Mouse (Mus musculus) kidney, embryonic 14.5 days (tissue): Measurements from ENCODE around the gene Lrrc45. TPM values are rescaled to one million over a fixed set of nuclear protein-coding genes. Genes with fewer than 3 reads are reported as not detected.

Experiments
- ATAC-seq: fragments of 200-750 bp; cut with Nextera tagmentation; 2 replicates; pipeline ENCODE4 v1.8.0; 2017; ENCODE audit warnings: moderate number of reproducible peaks, mild to moderate bottlenecking, moderate TSS enrichment, moderate library complexity; ENCODE audit not compliant: low FRiP score, low TSS enrichment
- H3K27ac ChIP-seq: fragments of 300-500 bp; sonication (generic); 2 replicates; pipeline ENCODE4 v1.5.1; 2014; ENCODE audit warnings: low read depth, mild to moderate bottlenecking, low read length, moderate library complexity, mixed read lengths
- H3K27me3 ChIP-seq: fragments of 300-500 bp; sonication (generic); 2 replicates; pipeline ENCODE4 v1.6.1; 2014; ENCODE audit warnings: mild to moderate bottlenecking, low read length; ENCODE audit not compliant: control insufficient read depth, insufficient read depth
- H3K36me3 ChIP-seq: fragments of 300-500 bp; sonication (generic); 2 replicates; pipeline ENCODE4 v1.6.1; 2014; ENCODE audit warnings: low read length, mixed read lengths; ENCODE audit not compliant: control insufficient read depth, insufficient read depth
- H3K4me1 ChIP-seq: fragments of 300-500 bp; sonication (generic); 2 replicates; pipeline ENCODE4 v1.6.1; 2014; ENCODE audit warnings: low read length, mixed read lengths; ENCODE audit not compliant: control insufficient read depth, insufficient read depth
- H3K4me2 ChIP-seq: fragments of 300-500 bp; sonication (generic); replicated peaks from 2 replicates; pipeline ENCODE4 v1.6.1; 2014; ENCODE audit warnings: low read depth, mild to moderate bottlenecking, low read length
- H3K4me3 ChIP-seq: fragments of 300-500 bp; sonication (generic); 2 replicates; pipeline ENCODE4 v1.5.1; 2014; ENCODE audit warnings: mild to moderate bottlenecking, low read length
- H3K9ac ChIP-seq: fragments of 300-500 bp; sonication (generic); 2 replicates; pipeline ENCODE4 v1.6.1; 2014; ENCODE audit warnings: low read depth, mild to moderate bottlenecking, low read length, moderate library complexity
- H3K9me3 ChIP-seq: fragments of 300-500 bp; sonication (generic); 2 replicates; pipeline ENCODE4 v1.6.1; 2016; ENCODE audit warnings: low read length; ENCODE audit not compliant: control insufficient read depth
- WGBS: fragments of 180-500 bp; shearing (Covaris S2); extraction: QIAGEN DNeasy Blood & Tissue Kit; methylation state at CpG from one replicate; pipeline ENCODE4 v1.1.7; 2014; 5-methylcytosine and 5-hydroxymethylcytosine counted together
- polyA plus RNA-seq: library from polyadenylated mRNA; unstranded; fragments of >200 nt; fragmentation: Nextera tagmentation; extraction: Ambion mirVana; gene quantifications from 2 replicates; pipeline ENCODE4 v1.2.1, GENCODE M21; 2014

Gene Lrrc45
- polyA plus RNA-seq, 1 experiment from 2014 or later = 43.1 TPM

DNA sequence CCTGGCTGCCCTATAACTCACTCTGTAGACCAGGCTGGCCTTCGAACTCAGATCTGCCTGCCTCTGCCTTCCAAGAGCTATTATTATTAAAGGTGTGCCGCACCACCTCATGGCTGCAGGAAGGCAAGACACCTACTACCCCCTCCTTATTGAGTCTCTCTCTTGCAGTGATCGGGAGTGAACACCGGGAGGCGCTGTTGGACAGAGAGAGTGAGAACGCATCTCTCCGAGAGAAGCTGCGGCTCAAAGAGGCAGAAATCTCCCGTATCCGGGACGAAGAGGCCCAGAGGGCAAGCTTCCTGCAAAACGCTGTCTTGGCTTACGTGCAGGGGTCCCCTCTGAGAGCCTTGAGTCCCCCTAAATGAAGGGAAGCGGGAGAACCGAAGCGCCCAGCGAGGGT is 6.7 kb downstream of the Lrrc45 start:
- 10% methylated on average over 17 of the region's 17 CpGs for WGBS
- ATAC-seq = peak; percentile 2; the same call in 1 of the 2 replicates
- H3K4me1 ChIP-seq = peaks cover 10% of the 10 kb centered on the region
- peak overlapping the region; percentile 98 for H3K4me2 ChIP-seq
- H3K27me3 ChIP-seq = no peaks in the 10 kb centered on the region
- H3K9me3 ChIP-seq = no peaks in the 10 kb centered on the region
- H3K4me3 ChIP-seq = peak overlapping the region; percentile 48; the same call in 1 of the 2 replicates
- H3K9ac ChIP-seq = peak overlapping the region; percentile 70; the same call in 1 of the 2 replicates
- no peak overlapping the region for H3K27ac ChIP-seq
- peaks cover 32% of the 10 kb centered on the region for H3K36me3 ChIP-seq

DNA sequence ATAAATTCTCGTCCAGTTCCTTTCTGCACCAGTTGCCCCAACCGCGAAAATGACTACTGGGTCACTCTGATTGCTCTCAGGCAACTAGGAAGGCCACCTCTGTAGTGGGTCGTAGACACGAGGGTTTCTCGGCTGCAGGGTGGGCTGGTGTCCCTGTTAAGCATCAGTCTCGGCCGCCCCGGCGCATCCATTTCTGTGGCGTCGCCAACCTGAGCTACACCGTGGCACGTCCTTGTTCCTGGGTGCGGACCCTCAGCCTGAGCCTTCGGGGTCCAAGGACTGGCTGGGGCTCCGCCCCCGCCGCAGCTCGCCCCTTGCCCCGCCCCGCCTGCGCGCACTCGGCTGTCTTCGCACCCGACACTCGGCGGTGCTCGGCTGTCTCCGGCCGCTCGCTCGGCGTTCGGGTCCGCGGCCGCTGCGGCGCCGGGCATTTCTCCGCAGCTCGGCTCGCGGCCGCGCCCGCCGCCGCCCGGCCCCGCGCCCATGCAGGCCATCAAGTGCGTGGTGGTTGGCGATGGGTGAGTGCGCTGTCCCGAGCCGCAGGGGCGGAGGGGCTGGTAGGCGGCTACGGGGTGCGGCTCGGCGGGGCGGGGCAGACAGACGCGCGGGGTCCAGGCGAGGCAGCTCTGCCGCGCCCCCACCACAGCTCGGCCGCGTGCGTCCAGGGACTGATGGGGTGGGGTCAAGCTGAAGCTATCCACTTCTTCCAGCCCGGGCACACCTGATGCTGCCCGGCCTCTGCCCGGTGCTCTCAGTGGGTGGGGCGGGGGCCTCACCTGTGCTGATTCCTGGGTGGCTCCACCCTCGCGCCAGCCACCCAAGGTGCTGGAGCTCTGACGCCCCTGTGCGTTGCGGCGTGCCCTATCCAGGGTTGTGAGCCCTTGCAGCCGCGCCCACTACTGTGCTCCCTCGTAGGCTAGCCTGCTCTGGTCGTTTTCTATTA is 7.7 kb downstream of the Lrrc45 start, which contains the start of gene Rac3:
Rac3 (plus strand) TSS at position 347 of the 943 bp plus-strand sequence.
- Histone ChIP-seq H3K27me3 (no peaks in the 10 kb centered on the region), H3K4me1 (peaks cover 13% of the 10 kb centered on the region), H3K9me3 (no peaks in the 10 kb centered on the region), H3K27ac (no peak within 1 kb of the TSS), H3K36me3 (peaks cover 27% of the 10 kb centered on the region), H3K4me2 (peak within 1 kb of the TSS; percentile 98), H3K4me3 (peak within 1 kb of the TSS; percentile 48), H3K9ac (peak within 1 kb of the TSS; percentile 70)
- WGBS = under 1% methylated on average over 82 of the region's 90 CpGs
- peak; percentile 81 for ATAC-seq

DNA sequence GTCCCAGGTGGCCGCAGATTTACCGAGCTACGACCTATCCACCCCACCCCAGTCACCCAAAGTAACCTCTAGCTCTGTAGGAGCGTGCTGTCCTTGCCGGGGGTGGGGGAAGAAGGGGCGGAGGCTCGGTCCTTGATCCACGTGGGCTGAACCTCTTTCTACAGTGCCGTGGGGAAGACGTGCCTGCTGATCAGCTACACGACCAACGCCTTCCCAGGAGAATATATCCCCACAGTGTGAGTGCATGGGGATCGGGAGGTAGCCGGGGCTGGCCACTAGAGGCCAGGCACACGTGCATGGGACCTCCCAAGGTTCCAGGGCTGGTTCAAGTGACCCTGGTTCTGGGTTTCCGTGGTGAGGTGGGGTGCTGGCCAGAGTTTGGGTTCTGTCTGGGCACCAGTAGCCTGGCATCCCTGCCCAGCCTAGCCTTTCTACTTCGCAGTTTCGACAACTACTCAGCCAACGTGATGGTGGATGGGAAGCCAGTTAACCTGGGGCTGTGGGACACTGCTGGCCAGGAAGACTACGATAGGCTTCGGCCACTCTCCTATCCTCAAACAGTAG is 8.4 kb downstream of the Lrrc45 start:
- H3K4me3 ChIP-seq = peak overlapping the region; percentile 48
- H3K36me3 ChIP-seq = peaks cover 21% of the 10 kb centered on the region
- peak overlapping the region; percentile 70 for H3K9ac ChIP-seq
- 21% methylated on average over 21 of the region's 21 CpGs for WGBS
- peak overlapping the region; percentile 98 for H3K4me2 ChIP-seq
- no peaks in the 10 kb centered on the region for H3K27me3 ChIP-seq
- peaks cover 16% of the 10 kb centered on the region for H3K4me1 ChIP-seq
- H3K27ac ChIP-seq = no peak overlapping the region
- H3K9me3 ChIP-seq = no peaks in the 10 kb centered on the region
- ATAC-seq = no peak; the same call in 1 of the 2 replicates

DNA sequence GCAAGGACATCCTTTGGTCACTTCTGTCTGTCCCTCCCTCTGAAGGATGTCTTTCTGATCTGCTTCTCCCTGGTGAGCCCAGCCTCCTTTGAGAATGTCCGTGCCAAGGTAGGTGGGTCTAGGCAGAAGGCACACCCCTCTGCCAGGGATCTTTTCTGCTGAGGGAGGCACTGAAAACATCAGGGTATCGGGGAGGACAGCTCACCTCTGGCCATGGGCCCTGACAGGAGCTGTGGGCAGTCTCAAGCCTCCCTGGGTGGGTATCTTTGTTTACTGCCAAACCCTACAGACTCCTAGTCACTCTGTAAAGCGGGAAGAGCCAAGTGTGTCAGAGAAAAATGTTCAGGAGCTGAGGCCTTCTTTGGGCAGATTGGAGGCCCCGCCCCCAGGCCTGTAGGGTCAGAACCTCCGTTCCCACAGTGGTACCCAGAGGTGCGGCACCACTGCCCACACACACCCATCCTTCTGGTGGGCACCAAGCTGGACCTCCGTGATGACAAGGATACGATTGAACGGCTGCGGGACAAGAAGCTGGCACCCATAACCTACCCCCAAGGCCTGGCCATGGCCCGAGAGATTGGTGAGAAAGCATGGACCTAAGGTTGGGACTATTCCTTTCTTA is 9.1 kb downstream of the Lrrc45 start:
- H3K27me3 ChIP-seq = no peaks in the 10 kb centered on the region
- H3K4me3 ChIP-seq = no peak overlapping the region
- H3K9me3 ChIP-seq = no peaks in the 10 kb centered on the region
- H3K9ac ChIP-seq = no peak overlapping the region
- ATAC-seq = no peak
- H3K4me2 ChIP-seq = no peak overlapping the region; the same call in 1 of the 2 replicates
- peaks cover 15% of the 10 kb centered on the region for H3K36me3 ChIP-seq
- peaks cover 16% of the 10 kb centered on the region for H3K4me1 ChIP-seq
- 90% methylated on average over 11 of the region's 11 CpGs for WGBS
- H3K27ac ChIP-seq = no peak overlapping the region

DNA sequence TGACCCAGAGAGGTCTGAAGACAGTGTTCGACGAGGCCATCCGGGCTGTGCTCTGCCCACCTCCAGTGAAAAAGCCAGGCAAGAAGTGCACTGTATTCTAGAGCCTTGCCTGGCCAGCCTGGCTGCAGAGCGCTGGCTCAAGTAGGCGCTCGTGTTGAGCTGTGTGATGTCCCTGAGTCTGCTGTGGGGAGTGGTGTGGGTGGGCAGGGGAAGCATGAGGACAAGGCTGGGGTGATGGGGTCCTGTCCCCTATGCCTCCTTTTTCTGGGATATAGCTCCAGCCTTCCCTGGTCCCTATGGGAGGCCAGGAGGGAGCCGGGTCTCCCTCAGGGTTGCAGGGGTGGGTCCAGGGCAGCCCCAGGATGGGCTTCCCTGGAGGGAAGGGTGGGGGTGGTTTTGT is 9.8 kb downstream of the Lrrc45 start:
- Histone ChIP-seq H3K4me1 (peaks cover 16% of the 10 kb centered on the region), H3K27me3 (no peaks in the 10 kb centered on the region), H3K9ac (no peak overlapping the region), H3K36me3 (peaks cover 10% of the 10 kb centered on the region), H3K9me3 (no peaks in the 10 kb centered on the region), H3K27ac (no peak overlapping the region), H3K4me3 (no peak overlapping the region), H3K4me2 (no peak overlapping the region)
- ATAC-seq = no peak
- 89% methylated on average over 7 of the region's 7 CpGs for WGBS

DNA sequence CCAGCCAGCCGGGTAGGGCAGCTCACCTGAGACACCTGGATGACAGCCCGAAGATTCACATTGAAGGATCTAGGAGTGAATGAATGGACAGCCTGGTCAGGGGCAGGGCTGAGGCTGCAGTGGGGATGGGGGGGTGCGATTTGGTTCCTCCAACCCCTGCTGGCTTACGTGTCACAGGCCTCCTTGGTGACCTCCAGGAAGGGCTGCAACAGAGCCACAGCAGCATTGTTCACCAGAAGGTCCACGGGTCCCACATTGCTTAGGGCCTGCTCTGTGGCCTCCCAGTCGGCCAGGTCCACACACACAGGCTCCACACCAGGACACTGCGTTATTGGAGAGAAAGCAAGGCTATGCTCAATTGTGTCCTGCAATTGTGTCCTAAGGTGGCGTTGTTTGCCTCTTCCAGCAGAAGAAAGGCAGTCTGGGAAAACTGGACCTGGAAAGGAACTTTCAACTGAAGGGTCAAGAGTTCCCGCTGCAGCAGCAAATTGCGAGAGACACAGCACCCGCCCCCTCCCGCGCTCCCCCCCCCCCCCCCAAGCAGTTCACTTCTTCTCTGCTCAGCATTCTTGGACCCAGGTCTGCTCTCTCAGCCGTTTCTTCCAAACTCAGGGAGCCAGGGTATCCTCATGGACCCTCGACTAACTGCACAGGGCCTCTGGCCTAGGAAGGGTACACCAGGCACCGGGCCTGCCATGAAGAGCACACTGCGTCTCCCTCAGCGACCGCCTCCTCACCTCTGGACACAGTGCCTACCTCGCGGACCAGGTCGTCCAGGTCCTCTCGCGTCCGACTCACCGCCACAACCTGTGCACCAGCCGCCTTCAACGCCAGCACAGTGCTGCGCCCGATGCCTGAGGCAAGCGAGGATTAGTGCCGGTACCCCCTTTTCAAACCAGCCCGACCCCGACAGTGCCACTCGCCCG is 12.8 kb downstream of the Lrrc45 start:
- Histone ChIP-seq H3K4me3 (peak overlapping the region; percentile 57), H3K36me3 (no peaks in the 10 kb centered on the region), H3K9ac (peak overlapping the region; percentile 47), H3K27me3 (no peaks in the 10 kb centered on the region), H3K9me3 (no peaks in the 10 kb centered on the region), H3K4me2 (peak overlapping the region; percentile 79), H3K27ac (no peak overlapping the region), H3K4me1 (peaks cover 12% of the 10 kb centered on the region)
- peak; percentile 50 for ATAC-seq
- 19% methylated on average over 34 of the region's 36 CpGs for WGBS

DNA sequence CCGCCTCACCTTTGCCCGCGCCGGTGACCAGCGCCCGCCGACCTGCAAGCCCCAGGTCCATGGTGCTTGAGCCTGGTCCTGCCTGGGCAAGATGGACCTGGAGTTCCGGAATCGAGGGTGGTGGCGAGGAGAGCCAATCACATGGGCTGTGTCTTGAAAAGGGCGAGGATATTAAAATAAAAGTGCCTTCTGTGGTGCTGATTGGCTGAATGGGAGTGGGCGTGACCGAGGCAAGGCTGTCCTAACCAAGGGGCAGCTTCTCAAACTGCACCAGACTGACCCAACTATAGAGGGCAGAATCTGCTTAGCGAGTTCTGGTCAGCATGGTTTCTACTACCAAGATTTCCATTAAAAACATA is 13.4 kb downstream of the Lrrc45 start, which contains the start of gene Dcxr:
Dcxr (minus strand) TSS at position 113 of the 359 bp plus-strand sequence.
- WGBS = 2% methylated on average over 14 of the region's 14 CpGs
- no peak within 1 kb of the TSS for H3K27ac ChIP-seq
- H3K9ac ChIP-seq = peak within 1 kb of the TSS; percentile 47
- no peaks in the 10 kb centered on the region for H3K36me3 ChIP-seq
- H3K4me1 ChIP-seq = peaks cover 10% of the 10 kb centered on the region
- peak within 1 kb of the TSS; percentile 79 for H3K4me2 ChIP-seq
- peak; percentile 90 for ATAC-seq
- peak within 1 kb of the TSS; percentile 57 for H3K4me3 ChIP-seq
- no peaks in the 10 kb centered on the region for H3K9me3 ChIP-seq
- no peaks in the 10 kb centered on the region for H3K27me3 ChIP-seq

DNA sequence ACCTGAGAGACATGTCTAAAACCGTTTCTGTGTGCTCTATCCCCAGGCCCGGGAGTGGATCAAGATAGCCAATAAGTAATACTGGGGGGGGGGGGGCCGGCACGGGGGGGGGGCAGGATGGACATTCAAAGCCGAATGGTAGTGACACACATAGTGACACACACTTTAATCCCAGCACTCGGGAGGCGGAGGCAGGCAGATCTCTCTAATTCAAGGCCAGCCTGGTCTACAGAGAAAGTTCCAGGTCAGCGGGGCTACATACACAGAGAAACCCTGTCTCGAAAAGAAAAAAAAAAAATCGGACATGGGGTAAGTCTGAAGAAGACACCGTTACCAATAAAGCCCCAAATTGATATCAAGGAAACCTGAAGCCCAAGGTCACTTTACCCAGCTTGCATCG is 13.8 kb downstream of the Lrrc45 start:
- no peak overlapping the region for H3K4me2 ChIP-seq
- WGBS = 60% methylated on average over 12 of the region's 12 CpGs
- H3K36me3 ChIP-seq = no peaks in the 10 kb centered on the region
- no peak overlapping the region for H3K4me3 ChIP-seq
- H3K9me3 ChIP-seq = no peaks in the 10 kb centered on the region
- no peak overlapping the region for H3K27ac ChIP-seq
- peaks cover 11% of the 10 kb centered on the region; the same call in 1 of the 2 replicates for H3K4me1 ChIP-seq
- H3K9ac ChIP-seq = no peak overlapping the region
- ATAC-seq = no peak
- no peaks in the 10 kb centered on the region for H3K27me3 ChIP-seq
